ENCODE assay signal across 25 mouse cellular contexts in genomic region chr14:85095631-85096030, GRCm38 (mm10).
DNase-seq lines count a peak whose midpoint lies in the region; ATAC-seq and TF ChIP-seq lines count a peak whose summit lies in the region.
"Had no signal": no experiment of that assay in that cellular context is flagged by ENCODE, and none has a peak within 500 bp of the region (broad histone marks: within the 10 kb centered on the region; RNA-seq: fewer than 3 reads in every experiment).

No protein-coding gene starts in this region.

- H3K27ac ChIP-seq in forebrain, embryonic 12.5 days, result no peak overlapping the region
- H3K27ac ChIP-seq in forebrain, embryonic 16.5 days (ENCODE audit: low read length), result no peak overlapping the region
- H3K27ac ChIP-seq in midbrain, embryonic 12.5 days (replicated peaks), result no peak overlapping the region
- H3K27ac ChIP-seq in midbrain, postnatal 0 days (ENCODE audit: low read depth, low read length), result no peak overlapping the region
- H3K27ac ChIP-seq: heart, embryonic 13.5 days; hindbrain, embryonic 14.5 days; left cerebral cortex, adult 2 months; limb, embryonic 13.5 days; lung, embryonic 15.5 days; neural tube, embryonic 12.5 days had no signal

- H3K9me3 ChIP-seq in forebrain, embryonic 12.5 days, result no peaks in the 10 kb centered on the region
- H3K9me3 ChIP-seq in forebrain, embryonic 16.5 days (ENCODE audit: control insufficient read depth, low read length), result no peaks in the 10 kb centered on the region
- H3K9me3 ChIP-seq in midbrain, embryonic 12.5 days, result no peaks in the 10 kb centered on the region
- no peaks in the 10 kb centered on the region for H3K9me3 ChIP-seq in midbrain, postnatal 0 days (ENCODE audit: low read length)
- H3K9me3 ChIP-seq: heart, embryonic 13.5 days; limb, embryonic 13.5 days; lung, embryonic 15.5 days; neural tube, embryonic 12.5 days had no signal

- no peak overlapping the region for H3K4me2 ChIP-seq in forebrain, embryonic 12.5 days
- H3K4me2 ChIP-seq in forebrain, embryonic 16.5 days (ENCODE audit: low read length), result no peak overlapping the region
- H3K4me2 ChIP-seq in midbrain, embryonic 12.5 days (replicated peaks), result no peak overlapping the region
- H3K4me2 ChIP-seq in midbrain, postnatal 0 days (ENCODE audit: low read depth, low read length, poor library complexity, severe bottlenecking), result no peak overlapping the region
- H3K4me2 ChIP-seq: heart, embryonic 13.5 days; hindbrain, embryonic 14.5 days; limb, embryonic 13.5 days; liver, embryonic 11.5 days; lung, embryonic 15.5 days; neural tube, embryonic 12.5 days had no signal

- 22% methylated on average over 1 of the region's 1 CpGs for WGBS in forebrain, embryonic 12.5 days
- WGBS in forebrain, embryonic 16.5 days, result 15% methylated on average over 1 of the region's 1 CpGs
- WGBS in midbrain, embryonic 12.5 days, result 21% methylated on average over 1 of the region's 1 CpGs
- WGBS in midbrain, postnatal 0 days, result 13% methylated on average over 1 of the region's 1 CpGs

- no peak overlapping the region for H3K4me3 ChIP-seq in forebrain, embryonic 12.5 days (replicated peaks)
- H3K4me3 ChIP-seq in forebrain, embryonic 16.5 days (replicated peaks; ENCODE audit: low read length), result no peak overlapping the region
- H3K4me3 ChIP-seq in midbrain, embryonic 12.5 days, result no peak overlapping the region
- no peak overlapping the region for H3K4me3 ChIP-seq in midbrain, postnatal 0 days (ENCODE audit: low read depth, low read length)
- H3K4me3 ChIP-seq: heart, embryonic 13.5 days; left cerebral cortex, adult 2 months; limb, embryonic 13.5 days; lung, embryonic 15.5 days; neural tube, embryonic 12.5 days had no signal

- no peaks in the 10 kb centered on the region for H3K36me3 ChIP-seq in forebrain, embryonic 12.5 days (replicated peaks)
- H3K36me3 ChIP-seq in forebrain, embryonic 16.5 days (ENCODE audit: control insufficient read depth, insufficient read depth), result no peaks in the 10 kb centered on the region
- no peaks in the 10 kb centered on the region for H3K36me3 ChIP-seq in midbrain, embryonic 12.5 days
- no peaks in the 10 kb centered on the region for H3K36me3 ChIP-seq in midbrain, postnatal 0 days (ENCODE audit: insufficient read depth, low read length)
- H3K36me3 ChIP-seq: heart, embryonic 13.5 days; limb, embryonic 13.5 days; lung, embryonic 15.5 days; neural tube, embryonic 12.5 days had no signal

- H3K4me1 ChIP-seq in forebrain, embryonic 12.5 days, result peaks cover 3% of the 10 kb centered on the region; the same call in 1 of the 2 replicates
- no peaks in the 10 kb centered on the region for H3K4me1 ChIP-seq in forebrain, embryonic 16.5 days (replicated peaks; ENCODE audit: control insufficient read depth, insufficient read depth, low read length)
- peaks cover 5% of the 10 kb centered on the region for H3K4me1 ChIP-seq in midbrain, embryonic 12.5 days
- H3K4me1 ChIP-seq in midbrain, postnatal 0 days (ENCODE audit: insufficient read depth, low read length), result no peaks in the 10 kb centered on the region
- H3K4me1 ChIP-seq: heart, embryonic 13.5 days; limb, embryonic 13.5 days; lung, embryonic 15.5 days; neural tube, embryonic 12.5 days had no signal

- H3K27me3 ChIP-seq in forebrain, embryonic 12.5 days, result no peaks in the 10 kb centered on the region
- H3K27me3 ChIP-seq in forebrain, embryonic 16.5 days (replicated peaks; ENCODE audit: control insufficient read depth, insufficient read depth, low read length), result no peaks in the 10 kb centered on the region
- H3K27me3 ChIP-seq in midbrain, embryonic 12.5 days, result no peaks in the 10 kb centered on the region
- no peaks in the 10 kb centered on the region for H3K27me3 ChIP-seq in midbrain, postnatal 0 days (ENCODE audit: insufficient read depth, low read length)
- H3K27me3 ChIP-seq: heart, embryonic 13.5 days; limb, embryonic 13.5 days; lung, embryonic 15.5 days; neural tube, embryonic 12.5 days had no signal

- no peak for DNase-seq in midbrain, postnatal 0 days (ENCODE audit: low spot score)
- DNase-seq in embryo, embryonic 10.5 days (ENCODE audit: low spot score), result peak; percentile 24
- no peak for DNase-seq in layer of hippocampus, postnatal 25 days (ENCODE audit: extremely low spot score in 1 of 2, low spot score in 1 of 2)
- DNase-seq in layer of hippocampus, adult 18-20 months (ENCODE audit: low spot score in 2 of 2), result no peak
- DNase-seq: adrenal gland, postnatal 10 days; cerebellum, adult 11 months; cerebellum, adult 9-10 months; cerebellum, postnatal 36 days; gastrocnemius, postnatal 10 days; heart, postnatal 10 days; kidney, postnatal 14 days; thymus, adult 2 months; thymus, postnatal 36 days had no signal

- H3K9ac ChIP-seq in forebrain, embryonic 12.5 days, result no peak overlapping the region
- no peak overlapping the region for H3K9ac ChIP-seq in forebrain, embryonic 16.5 days (replicated peaks; ENCODE audit: low read depth, low read length)
- no peak overlapping the region for H3K9ac ChIP-seq in midbrain, embryonic 12.5 days (replicated peaks)
- no peak overlapping the region for H3K9ac ChIP-seq in midbrain, postnatal 0 days (replicated peaks; ENCODE audit: low read length, poor library complexity, severe bottlenecking)
- H3K9ac ChIP-seq: heart, embryonic 13.5 days; hindbrain, embryonic 14.5 days; limb, embryonic 13.5 days; lung, embryonic 15.5 days; neural tube, embryonic 12.5 days had no signal

- TF ChIP-seq CTCF in midbrain, postnatal 0 days (IDR thresholded peaks at IDR 0.05), result no peak

- ATAC-seq in forebrain, embryonic 12.5 days (ENCODE audit: low FRiP score), result peak; percentile 60; the same call in 1 of the 2 replicates
- ATAC-seq in forebrain, embryonic 16.5 days, result no peak
- ATAC-seq in midbrain, embryonic 12.5 days (ENCODE audit: low FRiP score, low read depth), result peak; percentile 34; the same call in 1 of the 2 replicates
- no peak for ATAC-seq in midbrain, postnatal 0 days (ENCODE audit: low FRiP score)
- ATAC-seq: intestine, postnatal 0 days; Patski had no signal

Comparison
In these comparisons a context has a peak if more than half of its experiments do, and no peak if none do; other contexts are left out.
1. ATAC-seq: peak in forebrain, embryonic 12.5 days (single experiment) and midbrain, embryonic 12.5 days (single experiment); none in forebrain, embryonic 16.5 days (single experiment) and midbrain, postnatal 0 days (single experiment).